Mouse (Mus musculus) hindbrain, embryonic 13.5 days (tissue): ENCODE measurements around the gene Gm28035. TPM values are rescaled to one million over a fixed set of nuclear protein-coding genes. Genes with fewer than 3 reads are reported as not detected.

Source experiments
- ATAC-seq: fragments of 200-750 bp; cut with Nextera tagmentation; 2 replicates; pipeline ENCODE4 v1.8.0; 2017; ENCODE audit warnings: moderate TSS enrichment; ENCODE audit not compliant: low FRiP score
- H3K27ac ChIP-seq: fragments of 300-500 bp; sonication (generic); 2 replicates; pipeline ENCODE4 v1.5.1; 2015; ENCODE audit warnings: inconsistent platforms, mild to moderate bottlenecking, moderate library complexity
- H3K27me3 ChIP-seq: fragments of 300-500 bp; sonication (generic); 2 replicates; pipeline ENCODE4 v1.6.1; 2015; ENCODE audit warnings: mild to moderate bottlenecking, inconsistent platforms
- H3K36me3 ChIP-seq: fragments of 300-500 bp; sonication (generic); 2 replicates; pipeline ENCODE4 v1.6.1; 2015; ENCODE audit warnings: mild to moderate bottlenecking, inconsistent platforms
- H3K4me1 ChIP-seq: fragments of 300-500 bp; sonication (generic); replicated peaks from 2 replicates; pipeline ENCODE4 v1.6.1; 2015; ENCODE audit warnings: inconsistent platforms
- H3K4me2 ChIP-seq: fragments of 300-500 bp; sonication (generic); 2 replicates; pipeline ENCODE4 v1.6.1; 2015; ENCODE audit warnings: inconsistent platforms, mild to moderate bottlenecking, moderate library complexity
- H3K4me3 ChIP-seq: fragments of 300-500 bp; sonication (generic); 2 replicates; pipeline ENCODE4 v1.5.1; 2015; ENCODE audit warnings: mild to moderate bottlenecking, inconsistent platforms
- H3K9ac ChIP-seq: fragments of 300-500 bp; sonication (generic); 2 replicates; pipeline ENCODE4 v1.6.1; 2015; ENCODE audit warnings: mild to moderate bottlenecking, inconsistent platforms
- H3K9me3 ChIP-seq: fragments of 300-500 bp; sonication (generic); 2 replicates; pipeline ENCODE4 v1.6.1; 2016; ENCODE audit warnings: inconsistent platforms
- WGBS: fragments of 180-500 bp; shearing (Covaris S2); methylation state at CpG from one replicate; pipeline ENCODE4 v1.1.7; 2015; 5-methylcytosine and 5-hydroxymethylcytosine counted together
- polyA plus RNA-seq: library from polyadenylated mRNA; unstranded; fragments of >200 nt; fragmentation: Nextera tagmentation; extraction: Ambion mirVana; gene quantifications from 2 replicates; pipeline ENCODE4 v1.2.1, GENCODE M21; 2015

Gm28035 gene
- polyA plus RNA-seq, 1 experiment from 2014 or later: 0.36 TPM

GRCm38 (mm10) chr2:30267466-30267865, 27.1 kb downstream of the Gm28035 start:
- no peak overlapping the region for H3K27ac ChIP-seq
- no peaks in the 10 kb centered on the region for H3K9me3 ChIP-seq
- no peak overlapping the region for H3K4me2 ChIP-seq
- H3K4me3 ChIP-seq: no peak overlapping the region
- peaks cover 38% of the 10 kb centered on the region for H3K36me3 ChIP-seq
- no peaks in the 10 kb centered on the region for H3K27me3 ChIP-seq
- ATAC-seq: no peak
- H3K9ac ChIP-seq: no peak overlapping the region
- WGBS: 95% methylated on average over 2 of the region's 2 CpGs
- peaks cover 45% of the 10 kb centered on the region for H3K4me1 ChIP-seq

DNA sequence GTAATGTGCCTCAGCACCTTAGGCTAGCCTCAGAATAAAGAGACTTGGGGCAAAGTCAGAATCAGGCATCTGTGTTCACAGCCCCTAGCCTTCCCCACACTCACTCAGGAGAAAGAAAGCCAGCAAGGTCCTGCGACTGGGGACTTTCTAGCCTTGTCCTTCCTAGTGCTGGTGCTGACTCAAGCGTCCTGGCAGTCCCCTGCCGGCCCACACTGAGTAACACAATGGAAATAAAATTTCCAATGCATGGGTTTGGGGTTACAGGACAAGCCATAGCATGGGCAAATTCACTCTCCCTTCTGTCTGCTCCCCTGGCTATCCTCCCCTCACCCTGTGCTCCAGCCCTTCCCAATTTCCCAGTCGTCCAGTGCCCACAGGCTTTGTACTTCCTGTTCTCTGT, 28.0 kb downstream of the Gm28035 start:
- no peak for ATAC-seq
- WGBS: 69% methylated on average over 4 of the region's 4 CpGs
- Histone ChIP-seq H3K36me3 (peaks cover 31% of the 10 kb centered on the region), H3K4me3 (no peak overlapping the region), H3K4me1 (peaks cover 40% of the 10 kb centered on the region), H3K9me3 (no peaks in the 10 kb centered on the region), H3K27me3 (no peaks in the 10 kb centered on the region), H3K9ac (no peak overlapping the region; the same call in 1 of the 2 replicates), H3K4me2 (no peak overlapping the region), H3K27ac (no peak overlapping the region)

DNA sequence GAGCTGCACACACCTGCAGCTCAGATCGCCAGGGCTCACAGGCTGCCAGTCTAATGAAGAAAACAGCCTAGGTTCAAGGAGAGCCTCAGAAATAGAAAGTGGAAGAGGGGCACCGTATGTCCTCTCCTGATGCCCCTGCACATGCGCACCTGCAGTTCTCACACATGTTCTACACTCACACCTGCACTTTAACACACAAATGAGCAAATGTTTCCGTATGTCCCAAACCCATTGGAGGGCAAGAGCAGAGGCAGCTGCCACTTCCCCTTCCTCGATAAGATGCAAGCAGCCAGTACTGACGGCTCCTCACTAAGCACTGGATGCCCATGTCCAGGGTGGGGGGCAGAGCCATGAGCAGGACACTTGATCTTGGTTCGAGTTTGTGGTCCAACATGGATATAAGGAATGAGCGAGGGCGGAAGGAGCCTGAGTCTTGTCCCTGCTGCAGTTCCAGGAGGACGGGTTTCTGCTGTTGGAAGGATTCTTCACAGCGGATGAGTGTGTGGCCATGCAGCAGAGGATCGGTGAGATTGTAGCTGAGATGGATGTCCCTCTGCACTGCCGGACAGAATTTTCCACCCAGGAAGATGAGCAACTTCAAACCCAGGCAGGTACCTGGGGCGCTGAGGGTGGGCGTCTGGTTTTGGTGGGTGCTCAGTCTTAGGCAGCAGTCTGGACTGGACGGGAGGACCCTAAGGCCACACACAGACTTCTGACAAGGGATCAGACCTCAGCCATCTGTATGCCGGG, 29.0 kb downstream of the Gm28035 start:
- WGBS: 92% methylated on average over 17 of the region's 17 CpGs
- H3K4me2 ChIP-seq: no peak overlapping the region
- no peak for ATAC-seq
- H3K9me3 ChIP-seq: no peaks in the 10 kb centered on the region
- H3K4me1 ChIP-seq: peaks cover 31% of the 10 kb centered on the region
- peaks cover 24% of the 10 kb centered on the region for H3K36me3 ChIP-seq
- H3K4me3 ChIP-seq: no peak overlapping the region
- no peak overlapping the region for H3K9ac ChIP-seq
- H3K27me3 ChIP-seq: no peaks in the 10 kb centered on the region
- H3K27ac ChIP-seq: no peak overlapping the region

GRCm38 (mm10) chr2:30270134-30270533, 29.8 kb downstream of the Gm28035 start:
- Histone ChIP-seq H3K9me3 (no peaks in the 10 kb centered on the region), H3K4me3 (no peak overlapping the region), H3K36me3 (peaks cover 21% of the 10 kb centered on the region), H3K4me1 (peaks cover 23% of the 10 kb centered on the region), H3K27ac (no peak overlapping the region), H3K4me2 (no peak overlapping the region), H3K9ac (no peak overlapping the region), H3K27me3 (no peaks in the 10 kb centered on the region)
- 66% methylated on average over 1 of the region's 1 CpGs for WGBS
- ATAC-seq: peak; percentile 75

- H3K4me1 ChIP-seq: peaks cover 13% of the 10 kb centered on the region
- no peak for ATAC-seq
- H3K4me2 ChIP-seq: no peak within 1 kb of the TSS
- no peak within 1 kb of the TSS for H3K9ac ChIP-seq
- H3K9me3 ChIP-seq: no peaks in the 10 kb centered on the region
- peaks cover 37% of the 10 kb centered on the region for H3K36me3 ChIP-seq
- no peak within 1 kb of the TSS for H3K27ac ChIP-seq
- H3K27me3 ChIP-seq: no peaks in the 10 kb centered on the region
- H3K4me3 ChIP-seq: no peak within 1 kb of the TSS
- 95% methylated on average over 11 of the region's 11 CpGs for WGBS
These were observed 40.4 kb downstream of the Gm28035 start, which contains the start of gene Gm28038 for GRCm38 (mm10) chr2:30280743-30281142. TSS of gene Gm28038 (plus strand) at chr2:30281043.

DNA sequence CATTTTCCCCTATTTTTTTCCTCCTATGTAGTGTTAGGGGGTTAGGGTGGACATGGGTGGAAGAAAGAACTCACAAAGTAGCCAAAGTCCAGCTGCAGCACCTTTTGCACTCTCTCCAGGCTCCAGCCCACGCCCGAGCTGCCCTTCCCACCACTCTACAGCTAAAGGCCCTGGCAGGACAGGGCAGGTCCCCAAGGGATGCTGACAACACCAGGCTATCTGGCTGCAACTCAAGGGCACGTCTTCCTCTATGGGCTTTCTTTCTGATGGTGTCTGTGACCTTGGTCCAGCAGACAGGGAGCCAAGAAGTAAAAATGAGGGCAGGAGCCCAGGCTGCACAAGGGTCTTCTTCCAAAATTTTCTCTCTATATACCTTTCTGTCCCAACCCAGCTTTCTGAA, 41.3 kb downstream of the Gm28035 start:
- Histone ChIP-seq H3K27ac (no peak overlapping the region), H3K4me3 (no peak overlapping the region), H3K4me2 (no peak overlapping the region), H3K9me3 (no peaks in the 10 kb centered on the region), H3K27me3 (no peaks in the 10 kb centered on the region), H3K9ac (no peak overlapping the region), H3K4me1 (peaks cover 13% of the 10 kb centered on the region), H3K36me3 (peaks cover 37% of the 10 kb centered on the region)
- 81% methylated on average over 3 of the region's 3 CpGs for WGBS
- no peak for ATAC-seq

DNA sequence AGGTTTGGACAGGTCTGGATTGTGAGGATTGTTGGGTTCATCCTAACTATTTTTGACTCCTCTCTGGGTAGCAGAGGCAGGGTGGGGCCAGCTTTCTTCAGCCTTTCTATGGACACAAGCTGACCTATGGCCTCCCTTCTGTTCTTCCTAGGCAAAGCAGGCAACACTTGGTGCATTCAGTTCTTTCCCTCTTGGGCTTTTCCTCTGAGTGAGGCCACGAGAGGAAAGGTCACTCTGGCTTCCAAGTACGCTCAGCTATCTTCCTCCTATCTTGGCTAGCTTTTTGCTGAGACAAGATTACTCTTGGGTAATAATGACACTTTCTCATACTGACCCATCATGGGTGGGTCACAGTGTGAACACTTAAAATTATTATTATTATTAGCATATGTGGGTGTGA, 42.8 kb downstream of the Gm28035 start:
- H3K9ac ChIP-seq: no peak overlapping the region
- no peak overlapping the region for H3K4me3 ChIP-seq
- no peaks in the 10 kb centered on the region for H3K9me3 ChIP-seq
- H3K27me3 ChIP-seq: no peaks in the 10 kb centered on the region
- peaks cover 29% of the 10 kb centered on the region for H3K36me3 ChIP-seq
- H3K4me1 ChIP-seq: peaks cover 26% of the 10 kb centered on the region
- 89% methylated on average over 2 of the region's 2 CpGs for WGBS
- no peak overlapping the region for H3K4me2 ChIP-seq
- H3K27ac ChIP-seq: no peak overlapping the region
- ATAC-seq: no peak

DNA sequence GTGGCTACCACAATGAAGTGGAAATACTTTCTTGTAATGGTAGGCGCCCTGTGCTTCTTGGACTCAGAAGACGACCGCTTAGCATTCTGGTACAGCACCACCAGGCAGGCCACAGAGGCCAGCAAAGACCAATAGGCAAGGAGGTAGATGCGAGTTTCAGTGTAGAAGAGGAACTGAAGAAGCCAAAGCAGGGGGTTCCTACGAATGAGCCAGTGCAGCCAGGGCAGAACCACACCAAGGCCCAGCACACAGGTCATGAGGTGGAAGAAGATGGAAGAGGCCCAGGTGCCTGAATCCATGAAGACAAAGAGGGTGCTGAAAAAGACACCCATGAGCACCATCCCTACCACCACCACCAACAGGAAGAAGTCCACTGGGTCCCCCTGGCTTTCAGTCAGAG, 44.6 kb downstream of the Gm28035 start:
- no peak overlapping the region for H3K27ac ChIP-seq
- no peaks in the 10 kb centered on the region for H3K9me3 ChIP-seq
- H3K4me2 ChIP-seq: peak overlapping the region; percentile 85
- no peaks in the 10 kb centered on the region for H3K27me3 ChIP-seq
- peaks cover 26% of the 10 kb centered on the region for H3K4me1 ChIP-seq
- peak overlapping the region; percentile 94 for H3K9ac ChIP-seq
- peaks cover 24% of the 10 kb centered on the region for H3K36me3 ChIP-seq
- no peak for ATAC-seq
- peak overlapping the region; percentile 98 for H3K4me3 ChIP-seq
- WGBS: 88% methylated on average over 5 of the region's 5 CpGs

DNA sequence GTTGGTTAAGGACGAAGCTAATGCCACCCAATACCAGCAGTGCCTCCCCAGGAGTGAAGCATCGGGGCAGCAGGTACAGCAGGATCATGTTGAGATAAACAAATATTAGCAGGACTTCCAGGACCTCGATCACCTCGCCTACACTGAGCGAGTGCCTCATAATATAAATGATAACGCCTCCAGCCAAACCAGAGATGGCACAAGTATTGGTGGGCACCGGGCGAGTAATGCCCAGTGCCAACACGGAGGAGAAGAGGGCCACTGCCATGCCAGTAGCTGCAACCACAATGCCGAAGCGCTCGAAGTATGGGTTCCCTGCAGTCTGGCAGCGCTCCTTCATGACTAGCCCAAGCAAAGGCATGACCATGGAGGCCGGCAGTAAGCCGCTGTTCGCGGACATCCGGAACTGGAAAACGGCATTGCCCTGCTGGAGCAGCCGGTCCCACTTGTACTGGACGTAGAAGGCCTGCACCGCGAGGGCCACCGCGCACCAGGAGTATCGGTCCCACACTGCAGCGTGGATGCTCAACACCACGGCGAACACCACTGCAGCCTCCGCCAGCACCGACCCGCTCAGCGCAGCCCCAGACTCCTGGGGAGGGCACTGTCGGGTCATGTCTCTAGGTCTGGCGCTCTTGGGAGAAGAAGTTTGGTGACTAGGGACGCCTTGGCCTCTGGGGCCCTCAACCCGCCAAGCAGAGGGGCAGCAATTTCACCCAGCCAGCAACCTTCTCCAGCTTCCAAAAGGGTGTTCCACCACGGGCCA, 45.2 kb downstream of the Gm28035 start:
- H3K9me3 ChIP-seq: no peaks in the 10 kb centered on the region
- H3K9ac ChIP-seq: peak overlapping the region; percentile 94
- peak; percentile 78 for ATAC-seq
- H3K27ac ChIP-seq: peak overlapping the region; percentile 73
- peaks cover 18% of the 10 kb centered on the region for H3K36me3 ChIP-seq
- peak overlapping the region; percentile 98 for H3K4me3 ChIP-seq
- peaks cover 26% of the 10 kb centered on the region for H3K4me1 ChIP-seq
- peak overlapping the region; percentile 85 for H3K4me2 ChIP-seq
- WGBS: 17% methylated on average over 38 of the region's 38 CpGs
- no peaks in the 10 kb centered on the region for H3K27me3 ChIP-seq

- WGBS: under 1% methylated on average over 68 of the region's 68 CpGs
- no peaks in the 10 kb centered on the region for H3K9me3 ChIP-seq
- peak within 1 kb of the TSS; percentile 73 for H3K27ac ChIP-seq
- peak; percentile 95 for ATAC-seq
- H3K4me1 ChIP-seq: peaks cover 26% of the 10 kb centered on the region
- peak within 1 kb of the TSS; percentile 94 for H3K9ac ChIP-seq
- H3K27me3 ChIP-seq: no peaks in the 10 kb centered on the region
- H3K36me3 ChIP-seq: peaks cover 15% of the 10 kb centered on the region
- H3K4me3 ChIP-seq: peak within 1 kb of the TSS; percentile 98
- peak within 1 kb of the TSS; percentile 85 for H3K4me2 ChIP-seq
These were observed 46.0 kb downstream of the Gm28035 start, which contains the start of the genes Dolk and Nup188 for GRCm38 (mm10) chr2:30286192-30287026. TSS of gene Dolk (minus strand) at chr2:30286334. TSS of gene Nup188 (plus strand) at chr2:30286397.

DNA sequence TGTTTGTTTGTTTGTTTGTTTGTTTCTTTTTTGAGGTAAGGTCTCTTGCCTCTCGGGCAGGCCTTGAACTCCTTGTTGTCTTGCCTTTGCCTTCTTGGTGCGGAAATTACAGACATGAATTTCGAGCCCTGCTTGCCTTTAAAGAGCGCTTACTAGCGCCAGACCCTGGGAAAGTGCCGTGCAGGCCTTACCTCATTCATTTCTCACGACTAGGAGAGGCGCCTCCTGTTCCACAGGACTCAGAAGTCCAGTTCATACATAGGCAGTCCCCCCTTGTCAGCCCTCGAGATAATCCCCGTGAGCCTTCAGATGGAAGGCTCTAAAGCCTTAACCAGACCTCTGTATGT, 46.6 kb downstream of the Gm28035 start:
- no peaks in the 10 kb centered on the region for H3K27me3 ChIP-seq
- no peaks in the 10 kb centered on the region for H3K9me3 ChIP-seq
- peaks cover 26% of the 10 kb centered on the region for H3K4me1 ChIP-seq
- peaks cover 12% of the 10 kb centered on the region for H3K36me3 ChIP-seq
- under 1% methylated on average over 10 of the region's 10 CpGs for WGBS
- H3K27ac ChIP-seq: peak overlapping the region; percentile 25; the same call in 1 of the 2 replicates
- peak overlapping the region; percentile 94 for H3K9ac ChIP-seq
- no peak for ATAC-seq
- H3K4me3 ChIP-seq: peak overlapping the region; percentile 98
- H3K4me2 ChIP-seq: peak overlapping the region; percentile 82

DNA sequence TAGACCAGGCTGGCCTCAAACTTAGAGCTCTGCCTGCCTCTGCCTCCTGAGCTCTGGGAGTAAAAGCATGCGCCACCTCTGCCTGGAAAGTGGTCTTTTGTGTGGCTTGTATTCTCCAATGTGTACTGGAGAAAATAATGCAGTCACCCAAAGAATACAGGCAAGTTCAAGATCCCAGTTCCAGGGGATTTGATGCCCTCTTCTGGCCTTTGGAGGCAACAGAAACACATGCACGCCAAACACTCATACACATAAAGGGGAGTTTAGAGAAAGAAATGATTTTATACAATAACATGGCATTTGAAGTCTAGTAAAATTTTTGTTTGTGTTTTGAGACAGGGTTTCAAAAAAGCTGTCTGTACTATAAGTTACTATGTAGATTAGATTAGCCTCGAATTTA, 59.2 kb downstream of the Gm28035 start:
- Histone ChIP-seq H3K9me3 (no peaks in the 10 kb centered on the region), H3K36me3 (peaks cover 75% of the 10 kb centered on the region)
- 84% methylated on average over 3 of the region's 3 CpGs for WGBS

More for the DNA sequence above, 59.2 kb downstream of the Gm28035 start:
- H3K27ac ChIP-seq: no peak overlapping the region
- no peak overlapping the region for H3K9ac ChIP-seq
- no peaks in the 10 kb centered on the region for H3K27me3 ChIP-seq
- H3K4me2 ChIP-seq: no peak overlapping the region
- no peak overlapping the region for H3K4me3 ChIP-seq
- ATAC-seq: no peak
- no peaks in the 10 kb centered on the region for H3K4me1 ChIP-seq
